Mouse (Mus musculus) frontal cortex, adult 2 months (tissue): Measurements from ENCODE around the gene Foxk1. TPM values are rescaled to one million over a fixed set of nuclear protein-coding genes. Genes with fewer than 3 reads are reported as not detected.

Source experiments
- DNase-seq, 2 experiments: peaks; one replicate each; pipeline ENCODE4 v3.0.0; 2022; ENCODE audit warnings: low spot score in 1 of 2; ENCODE audit errors: extremely low spot score in 1 of 2
- polyA plus RNA-seq: library from polyadenylated mRNA; depleted of rRNA; stranded (reverse); fragments of >200 nt; gene quantifications from 2 replicates; pipeline ENCODE4 v1.2.3, GENCODE M21; 2012; rRNA removed

Gene Foxk1
- 19.1 and 19.2 TPM in 2 replicates for polyA plus RNA-seq

- peak; percentile 80 to 95 for DNase-seq
Observed at GRCm38 (mm10) chr5:142400981-142401640, at the start of gene Foxk1. Gene Foxk1, plus strand, starts transcription at chr5:142401497.

GRCm38 (mm10) chr5:142352336-142352892, 48.9 kb upstream of the Foxk1 start:
- DNase-seq, result no peak

- DNase-seq, result no peak
Observed at GRCm38 (mm10) chr5:142355144-142355543, 46.2 kb upstream of the Foxk1 start.

GRCm38 (mm10) chr5:142361166-142361565, 40.1 kb upstream of the Foxk1 start:
- no peak for DNase-seq

GRCm38 (mm10) chr5:142362894-142363293, 38.4 kb upstream of the Foxk1 start:
- no peak for DNase-seq

- DNase-seq, result no peak
Observed at GRCm38 (mm10) chr5:142364095-142364494, 37.2 kb upstream of the Foxk1 start.

GRCm38 (mm10) chr5:142367085-142368081, 33.9 kb upstream of the Foxk1 start:
- DNase-seq, result peak; percentile 95 to 100

- DNase-seq, result no peak
Observed at GRCm38 (mm10) chr5:142368122-142368521, 33.2 kb upstream of the Foxk1 start.

GRCm38 (mm10) chr5:142370406-142371171, 30.7 kb upstream of the Foxk1 start:
- no peak for DNase-seq

- no peak for DNase-seq
Observed at GRCm38 (mm10) chr5:142371172-142372155, 29.8 kb upstream of the Foxk1 start.

GRCm38 (mm10) chr5:142372207-142372606, 29.1 kb upstream of the Foxk1 start:
- no peak for DNase-seq

GRCm38 (mm10) chr5:142374343-142374742, 27.0 kb upstream of the Foxk1 start:
- DNase-seq, result no peak

GRCm38 (mm10) chr5:142375641-142376040, 25.7 kb upstream of the Foxk1 start:
- no peak for DNase-seq

GRCm38 (mm10) chr5:142376071-142376470, 25.2 kb upstream of the Foxk1 start:
- peak in 1 of 2 experiments; percentile 63 for DNase-seq

- no peak for DNase-seq
Observed at GRCm38 (mm10) chr5:142378068-142378467, 23.2 kb upstream of the Foxk1 start.

- no peak for DNase-seq
Observed at GRCm38 (mm10) chr5:142380491-142380890, 20.8 kb upstream of the Foxk1 start.

- peak in 1 of 2 experiments; percentile 67 for DNase-seq
Observed at GRCm38 (mm10) chr5:142384911-142385660, 16.2 kb upstream of the Foxk1 start.

GRCm38 (mm10) chr5:142386329-142386728, 15.0 kb upstream of the Foxk1 start:
- DNase-seq, result no peak
